Mouse (Mus musculus) testis, adult 2 months (tissue): ENCODE measurements at regions not wholly inside any gene's neighbourhood (a gene's known extent, or its start where the extent isn't known, plus 50 kb on each side); places are given as distances from the start of the nearest gene placed in this dataset.

Experiments used
- H3K27ac ChIP-seq: fragments of 200-500 bp; 2 replicates; pipeline ENCODE4 v1.5.1; 2012; ENCODE audit warnings: low read depth, low read length; ENCODE audit not compliant: control insufficient read depth, insufficient read depth
- H3K27me3 ChIP-seq: fragments of 200-500 bp; 2 replicates; pipeline ENCODE4 v1.6.1; 2012; ENCODE audit warnings: mild to moderate bottlenecking, low read length, moderate library complexity; ENCODE audit not compliant: control insufficient read depth, insufficient read depth
- H3K36me3 ChIP-seq: fragments of 200-500 bp; 2 replicates; pipeline ENCODE4 v1.6.1; 2012; ENCODE audit warnings: mild to moderate bottlenecking, low read length; ENCODE audit not compliant: control insufficient read depth, insufficient read depth
- H3K4me1 ChIP-seq: fragments of 200-500 bp; 2 replicates; pipeline ENCODE4 v1.6.1; 2012; ENCODE audit warnings: low read length; ENCODE audit not compliant: control insufficient read depth, insufficient read depth
- H3K4me3 ChIP-seq: fragments of 200-500 bp; 2 replicates; pipeline ENCODE4 v1.5.1; 2012; ENCODE audit warnings: low read depth, mild to moderate bottlenecking, low read length, moderate library complexity, mixed read lengths; ENCODE audit not compliant: control insufficient read depth
- CTCF ChIP-seq: fragments of 200-500 bp; IDR thresholded peaks from 2 replicates; pipeline ENCODE4 v1.5.1; 2012; ENCODE audit warnings: low read depth, mild to moderate bottlenecking, inconsistent platforms, low read length, moderate library complexity; ENCODE audit not compliant: control insufficient read depth, insufficient read depth, insufficient replicate concordance
- POLR2A ChIP-seq: fragments of 200-500 bp; IDR thresholded peaks from 2 replicates; pipeline ENCODE4 v1.6.1; 2012; ENCODE audit warnings: low read depth, mild to moderate bottlenecking, inconsistent platforms, low read length, moderate library complexity; ENCODE audit not compliant: control insufficient read depth

GRCm38 (mm10) chr11:109070412-109070811 lies 73.8 kb downstream of the E030025P04Rik start:
- H3K27ac ChIP-seq: no peak overlapping the region

GRCm38 (mm10) chr11:109069326-109069709 lies 74.9 kb downstream of the E030025P04Rik start:
- Histone ChIP-seq H3K27me3 (no peaks in the 10 kb centered on the region), H3K27ac (no peak overlapping the region), H3K4me3 (no peak overlapping the region), H3K4me1 (peaks cover 3% of the 10 kb centered on the region), H3K36me3 (no peaks in the 10 kb centered on the region)
- TF ChIP-seq POLR2A (no peak), CTCF (no peak)

More at GRCm38 (mm10) chr11:109070412-109070811, 73.8 kb downstream of the E030025P04Rik start:
- Histone ChIP-seq H3K36me3 (no peaks in the 10 kb centered on the region), H3K4me3 (no peak overlapping the region), H3K27me3 (no peaks in the 10 kb centered on the region), H3K4me1 (peaks cover 3% of the 10 kb centered on the region)
- TF ChIP-seq CTCF: no peak
- TF ChIP-seq POLR2A: no peak

- TF ChIP-seq POLR2A (no peak), CTCF (no peak)
- no peak overlapping the region for H3K4me3 ChIP-seq
- H3K27ac ChIP-seq: no peak overlapping the region
- H3K36me3 ChIP-seq: no peaks in the 10 kb centered on the region
- H3K27me3 ChIP-seq: no peaks in the 10 kb centered on the region
- peaks cover 3% of the 10 kb centered on the region for H3K4me1 ChIP-seq
These were observed 75.5 kb downstream of the E030025P04Rik start for GRCm38 (mm10) chr11:109068371-109069325.

GRCm38 (mm10) chr11:109067733-109068132 lies 76.4 kb downstream of the E030025P04Rik start:
- Histone ChIP-seq H3K27ac (no peak overlapping the region), H3K4me1 (peaks cover 3% of the 10 kb centered on the region), H3K4me3 (no peak overlapping the region), H3K36me3 (no peaks in the 10 kb centered on the region), H3K27me3 (no peaks in the 10 kb centered on the region)
- TF ChIP-seq POLR2A (no peak), CTCF (no peak)

- no peaks in the 10 kb centered on the region for H3K36me3 ChIP-seq
- H3K4me1 ChIP-seq: no peaks in the 10 kb centered on the region
- TF ChIP-seq POLR2A (no peak), CTCF (no peak)
- no peaks in the 10 kb centered on the region for H3K27me3 ChIP-seq
- no peak overlapping the region for H3K4me3 ChIP-seq
- no peak overlapping the region for H3K27ac ChIP-seq
These were observed 82.2 kb downstream of the E030025P04Rik start for GRCm38 (mm10) chr11:109061971-109062370.

- TF ChIP-seq POLR2A (no peak), CTCF (no peak)
- Histone ChIP-seq H3K27ac (no peak overlapping the region), H3K27me3 (no peaks in the 10 kb centered on the region), H3K4me3 (no peak overlapping the region), H3K36me3 (no peaks in the 10 kb centered on the region), H3K4me1 (no peaks in the 10 kb centered on the region)
These were observed 83.7 kb downstream of the E030025P04Rik start for GRCm38 (mm10) chr11:109060527-109060908.

- H3K4me3 ChIP-seq: no peak overlapping the region
- no peaks in the 10 kb centered on the region for H3K4me1 ChIP-seq
- H3K27ac ChIP-seq: no peak overlapping the region
- no peaks in the 10 kb centered on the region for H3K36me3 ChIP-seq
- TF ChIP-seq CTCF: no peak
- TF ChIP-seq POLR2A: no peak
- H3K27me3 ChIP-seq: no peaks in the 10 kb centered on the region
These were observed 84.2 kb downstream of the E030025P04Rik start for GRCm38 (mm10) chr11:109059863-109060526.
